Mouse (Mus musculus): Measurements from ENCODE around the gene Tmprss5. TPM values are rescaled to one million over a fixed set of nuclear protein-coding genes. Genes with fewer than 3 reads are reported as not detected.

Gene Tmprss5
- polyA plus RNA-seq (2016; fragmentation: Nextera tagmentation; extraction: Ambion mirVana): 0.57 and 0.81 TPM in 2 replicates

DNA sequence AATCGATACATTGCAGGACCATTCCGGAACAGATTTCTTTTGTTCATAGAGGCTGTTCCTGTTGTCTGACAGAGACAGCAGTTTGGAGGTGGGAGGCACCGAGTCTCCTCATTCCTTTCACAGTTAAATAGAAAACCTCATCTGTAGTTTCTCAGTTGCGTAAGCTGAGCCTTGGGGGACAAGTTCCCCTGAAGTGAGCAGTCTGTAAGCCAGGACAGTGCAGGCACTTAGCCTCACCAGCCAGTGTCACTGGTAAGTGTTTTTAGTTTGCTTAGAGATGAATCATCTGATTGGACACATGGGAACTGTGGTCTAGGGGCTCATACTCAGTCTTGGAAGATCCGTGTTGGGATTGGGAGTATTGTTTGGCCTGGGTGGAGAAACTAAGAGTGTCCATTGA is at the start of gene Tmprss5:
Gene Tmprss5, plus strand, starts transcription at position 154 of the 400 bp plus-strand sequence.
- WGBS: 53% methylated on average over 5 of the region's 5 CpGs
- Histone ChIP-seq H3K4me1 (replicated peaks) (peaks cover 7% of the 10 kb centered on the region), H3K27ac (peak within 1 kb of the TSS; percentile 35; the same call in 1 of the 2 replicates), H3K36me3 (peaks cover 44% of the 10 kb centered on the region), H3K27me3 (ENCODE audit: insufficient read depth, poor library complexity, severe bottlenecking) (no peaks in the 10 kb centered on the region), H3K9me3 (no peaks in the 10 kb centered on the region), H3K4me3 (no peak within 1 kb of the TSS)
- DNase-seq (ENCODE audit: low spot score): no peak

DNA sequence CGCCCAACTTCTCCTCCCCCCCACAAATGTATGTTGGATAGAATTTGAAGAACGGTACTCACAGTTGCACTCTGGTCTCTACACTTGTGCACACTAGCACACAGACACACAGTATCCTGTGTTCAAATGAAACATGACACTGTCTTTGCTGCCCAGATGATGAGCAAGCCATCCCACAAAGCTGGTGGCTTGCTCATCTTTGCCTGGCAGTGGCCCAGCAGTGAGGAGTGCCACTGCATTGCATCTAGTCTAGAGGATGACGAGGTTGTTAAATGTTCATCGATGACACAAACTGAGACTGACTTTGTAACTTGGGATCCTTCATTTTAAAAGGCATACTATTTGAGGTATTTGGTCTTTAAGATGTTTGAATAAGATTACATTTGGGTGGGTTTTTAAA is 46.3 kb upstream of the Tmprss5 start:
- 93% methylated on average over 4 of the region's 4 CpGs for WGBS
- no peaks in the 10 kb centered on the region for H3K9me3 ChIP-seq
- H3K27me3 ChIP-seq (ENCODE audit: insufficient read depth, poor library complexity, severe bottlenecking): no peaks in the 10 kb centered on the region
- peaks cover 97% of the 10 kb centered on the region for H3K36me3 ChIP-seq
- H3K4me1 ChIP-seq (replicated peaks): no peaks in the 10 kb centered on the region
- no peak overlapping the region for H3K4me3 ChIP-seq
- no peak for DNase-seq (ENCODE audit: low spot score)
- no peak overlapping the region for H3K27ac ChIP-seq

DNA sequence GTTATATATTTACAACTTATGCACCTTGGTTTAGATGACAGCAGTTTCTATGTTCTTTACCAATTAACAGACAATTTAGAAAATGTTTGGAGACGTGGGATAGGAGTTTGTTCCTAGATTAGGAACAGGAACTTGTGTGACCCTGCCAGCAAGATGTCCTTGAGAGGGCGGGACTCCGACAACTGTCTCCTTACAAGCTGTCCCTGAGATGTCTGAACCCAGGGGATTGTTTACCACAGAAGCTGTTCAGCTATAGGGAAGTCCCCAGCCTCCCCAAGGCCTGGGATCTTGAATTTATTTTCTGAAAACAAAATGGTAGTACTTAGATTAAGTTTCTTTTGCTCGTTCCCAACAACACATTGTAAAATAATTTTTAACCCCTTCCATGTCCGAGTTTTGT is 30.2 kb upstream of the Tmprss5 start:
- 81% methylated on average over 5 of the region's 5 CpGs for WGBS
- Histone ChIP-seq H3K27me3 (ENCODE audit: insufficient read depth, poor library complexity, severe bottlenecking) (no peaks in the 10 kb centered on the region), H3K9me3 (no peaks in the 10 kb centered on the region), H3K4me1 (replicated peaks) (peaks cover under 1% of the 10 kb centered on the region; the same call in 1 of the 2 replicates), H3K27ac (no peak overlapping the region), H3K4me3 (no peak overlapping the region), H3K36me3 (no peaks in the 10 kb centered on the region)
- DNase-seq (ENCODE audit: low spot score): no peak

DNA sequence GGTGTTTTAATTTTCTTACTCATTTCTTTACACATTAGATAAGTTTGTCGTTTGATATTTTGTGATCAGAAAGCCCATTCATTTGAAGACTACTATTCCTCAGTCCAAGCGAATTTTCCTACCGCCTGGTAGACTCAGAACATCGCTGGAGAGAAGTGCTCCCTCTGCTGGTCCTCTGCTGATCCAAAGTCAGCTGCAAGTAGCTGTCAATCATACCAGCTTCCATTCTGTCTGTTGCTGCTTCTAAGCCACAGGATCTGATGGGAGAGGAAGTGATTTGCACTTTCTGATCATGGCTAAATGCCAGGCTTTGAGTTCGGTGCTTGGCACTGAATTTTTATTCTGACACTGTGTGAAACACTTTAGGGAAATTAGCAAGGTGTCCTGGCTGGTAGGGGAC is 29.7 kb upstream of the Tmprss5 start:
- WGBS: 20% methylated on average over 5 of the region's 5 CpGs

DNA sequence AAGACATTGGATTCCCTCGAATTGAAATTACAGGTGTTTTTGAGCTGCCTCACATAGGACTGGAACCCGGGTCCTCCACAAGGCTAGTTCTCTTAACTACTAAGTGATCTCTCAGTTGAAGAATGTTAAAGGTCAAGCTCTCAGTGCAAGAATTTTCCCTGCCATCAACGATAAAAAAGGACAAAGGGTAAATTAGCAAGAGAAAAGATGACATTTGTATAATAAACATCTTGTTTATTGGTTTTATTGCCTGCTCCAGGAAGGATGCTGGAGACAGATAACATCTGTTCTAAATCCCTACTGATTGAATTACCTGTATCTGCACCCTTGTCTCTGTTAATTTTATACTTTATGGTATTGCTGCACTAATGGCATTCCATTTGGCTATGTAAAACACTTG is 27.0 kb upstream of the Tmprss5 start:
- peaks cover 15% of the 10 kb centered on the region for H3K36me3 ChIP-seq
- H3K9me3 ChIP-seq: no peaks in the 10 kb centered on the region
- H3K27ac ChIP-seq: no peak overlapping the region
- H3K27me3 ChIP-seq (ENCODE audit: insufficient read depth, poor library complexity, severe bottlenecking): no peaks in the 10 kb centered on the region
- H3K4me3 ChIP-seq: no peak overlapping the region
- peaks cover 10% of the 10 kb centered on the region for H3K4me1 ChIP-seq (replicated peaks)
- WGBS: 86% methylated on average over 3 of the region's 3 CpGs
- no peak for DNase-seq (ENCODE audit: low spot score)

More for the DNA sequence above, 29.7 kb upstream of the Tmprss5 start:
- Histone ChIP-seq H3K27me3 (ENCODE audit: insufficient read depth, poor library complexity, severe bottlenecking) (no peaks in the 10 kb centered on the region), H3K4me1 (replicated peaks) (peaks cover 5% of the 10 kb centered on the region), H3K27ac (no peak overlapping the region), H3K9me3 (no peaks in the 10 kb centered on the region), H3K36me3 (no peaks in the 10 kb centered on the region), H3K4me3 (no peak overlapping the region)
- peak; percentile 59 for DNase-seq (ENCODE audit: low spot score)

DNA sequence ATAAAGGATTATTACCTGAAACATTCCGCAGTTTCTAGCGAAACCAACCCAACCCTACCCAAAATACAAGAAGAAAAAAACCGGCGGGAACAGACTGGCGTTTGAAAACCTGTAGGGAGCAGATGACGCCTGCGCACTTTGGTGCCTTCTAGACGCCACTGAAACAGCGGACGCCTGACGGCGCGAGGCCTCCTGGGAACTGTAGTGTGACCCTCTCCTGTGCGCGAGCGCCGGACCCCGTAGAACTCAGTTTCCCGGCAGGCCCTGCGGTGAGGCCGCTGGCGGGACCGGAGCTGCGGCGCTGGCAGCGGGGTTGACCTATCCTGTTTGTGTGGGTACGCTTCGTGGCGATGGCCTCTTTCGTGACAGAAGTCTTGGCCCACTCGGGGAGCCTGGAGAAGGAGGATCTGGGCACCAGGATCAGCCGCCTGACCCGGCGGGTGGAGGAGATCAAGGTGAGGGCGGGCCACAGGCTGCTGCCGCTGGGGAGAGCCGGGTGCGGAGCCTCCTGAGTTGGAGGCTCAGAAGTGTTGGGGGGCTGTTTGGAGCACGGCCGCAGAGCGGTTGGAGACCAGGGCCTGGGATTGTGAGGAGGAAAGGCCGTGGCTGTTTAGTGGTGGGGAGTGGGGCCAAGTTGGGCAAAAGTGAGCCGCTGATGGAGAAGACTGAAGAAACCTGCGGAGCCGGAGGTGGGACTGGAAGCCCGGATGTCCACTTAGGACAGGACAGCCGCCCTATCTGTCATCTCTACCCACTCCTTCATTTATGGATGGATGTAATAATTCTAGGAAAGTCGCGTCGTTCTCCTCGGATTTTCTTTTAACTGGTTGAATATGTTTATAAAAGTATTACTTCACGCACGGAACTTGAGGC is 25.5 kb upstream of the Tmprss5 start, which contains the start of gene Zw10:
Gene Zw10, plus strand, starts transcription at position 281 of the 873 bp plus-strand sequence.
- under 1% methylated on average over 53 of the region's 53 CpGs for WGBS
- Histone ChIP-seq H3K9me3 (no peaks in the 10 kb centered on the region), H3K4me3 (peak within 1 kb of the TSS; percentile 75), H3K4me1 (replicated peaks) (peaks cover 10% of the 10 kb centered on the region), H3K27ac (peak within 1 kb of the TSS; percentile 91), H3K27me3 (ENCODE audit: insufficient read depth, poor library complexity, severe bottlenecking) (no peaks in the 10 kb centered on the region), H3K36me3 (peaks cover 27% of the 10 kb centered on the region)
- DNase-seq (ENCODE audit: low spot score): peak; percentile 95

DNA sequence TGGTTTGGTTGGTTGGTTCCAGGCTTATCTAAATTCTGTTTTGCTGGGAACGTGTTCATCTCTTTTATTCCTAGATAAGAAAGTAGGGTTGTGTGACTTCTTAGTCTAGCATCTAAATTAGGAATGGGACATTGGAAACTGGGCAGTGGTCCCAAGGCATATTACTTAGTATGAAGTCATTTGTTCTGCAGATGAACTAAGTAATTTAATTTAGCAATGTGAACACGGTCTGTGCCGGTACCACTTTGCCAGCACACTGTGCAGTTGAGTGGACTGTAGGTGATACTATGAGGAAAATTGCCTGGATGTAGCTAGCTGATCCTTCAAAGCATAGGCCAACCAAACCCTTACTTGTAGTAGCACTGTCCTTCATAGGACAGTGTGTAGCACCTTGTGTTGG is 4.2 kb upstream of the Tmprss5 start:
- H3K27me3 ChIP-seq (ENCODE audit: insufficient read depth, poor library complexity, severe bottlenecking): no peaks in the 10 kb centered on the region
- H3K4me1 ChIP-seq (replicated peaks): peaks cover 19% of the 10 kb centered on the region
- H3K4me3 ChIP-seq: no peak overlapping the region
- H3K9me3 ChIP-seq: no peaks in the 10 kb centered on the region
- DNase-seq (ENCODE audit: low spot score): no peak
- WGBS: 96% methylated on average over 3 of the region's 3 CpGs
- H3K36me3 ChIP-seq: peaks cover 85% of the 10 kb centered on the region
- no peak overlapping the region for H3K27ac ChIP-seq

DNA sequence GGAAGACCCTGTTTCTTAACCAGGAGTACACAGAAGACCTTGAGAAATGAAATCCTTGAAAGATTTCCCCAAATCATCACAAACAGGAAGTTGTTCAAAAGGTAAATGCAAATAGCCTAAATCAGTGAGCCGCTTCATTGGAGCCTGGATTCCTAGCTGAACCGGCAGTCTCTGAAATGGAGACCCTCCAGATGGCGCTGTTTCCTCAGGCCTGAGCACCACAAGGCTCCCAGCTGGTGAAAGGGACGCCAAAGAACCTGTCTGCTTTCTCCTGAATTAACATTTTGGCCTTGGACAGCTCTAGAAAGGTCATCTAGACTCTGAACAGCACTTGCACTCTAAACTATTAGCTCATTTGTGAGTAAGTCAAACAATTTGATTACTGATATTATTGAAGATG is 501 bp downstream of the Tmprss5 start:
- H3K4me1 ChIP-seq (replicated peaks): peaks cover 7% of the 10 kb centered on the region
- H3K4me3 ChIP-seq: no peak overlapping the region
- no peak overlapping the region for H3K27ac ChIP-seq
- H3K9me3 ChIP-seq: no peaks in the 10 kb centered on the region
- peaks cover 40% of the 10 kb centered on the region for H3K36me3 ChIP-seq
- 8% methylated on average over 4 of the region's 4 CpGs for WGBS
- peak; percentile 77 for DNase-seq (ENCODE audit: low spot score)
- no peaks in the 10 kb centered on the region for H3K27me3 ChIP-seq (ENCODE audit: insufficient read depth, poor library complexity, severe bottlenecking)

DNA sequence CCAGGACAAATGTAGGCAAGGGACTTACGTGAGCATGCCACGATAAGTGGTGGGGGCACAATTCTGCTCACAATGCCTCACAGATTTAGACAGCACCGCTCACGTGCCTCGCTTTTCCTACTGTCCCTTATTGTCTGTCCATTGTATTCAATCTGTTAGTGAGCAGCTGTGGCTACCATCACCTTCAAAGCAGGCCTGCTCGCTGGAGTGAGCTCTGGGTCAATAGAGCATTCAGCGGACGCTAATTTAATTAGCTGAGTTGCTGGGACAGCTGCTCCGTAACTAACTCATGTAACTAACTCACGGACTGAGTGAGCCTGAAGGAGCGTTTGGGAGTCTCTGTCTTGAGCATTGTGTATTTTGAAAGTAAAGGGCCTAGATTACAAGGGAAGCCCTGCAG is 6.3 kb downstream of the Tmprss5 start:
- Histone ChIP-seq H3K4me1 (replicated peaks) (peaks cover 12% of the 10 kb centered on the region), H3K9me3 (no peaks in the 10 kb centered on the region), H3K4me3 (no peak overlapping the region), H3K27ac (peak overlapping the region; percentile 72), H3K36me3 (no peaks in the 10 kb centered on the region), H3K27me3 (ENCODE audit: insufficient read depth, poor library complexity, severe bottlenecking) (no peaks in the 10 kb centered on the region)
- DNase-seq (ENCODE audit: low spot score): peak; percentile 47
- WGBS: 23% methylated on average over 11 of the region's 11 CpGs

DNA sequence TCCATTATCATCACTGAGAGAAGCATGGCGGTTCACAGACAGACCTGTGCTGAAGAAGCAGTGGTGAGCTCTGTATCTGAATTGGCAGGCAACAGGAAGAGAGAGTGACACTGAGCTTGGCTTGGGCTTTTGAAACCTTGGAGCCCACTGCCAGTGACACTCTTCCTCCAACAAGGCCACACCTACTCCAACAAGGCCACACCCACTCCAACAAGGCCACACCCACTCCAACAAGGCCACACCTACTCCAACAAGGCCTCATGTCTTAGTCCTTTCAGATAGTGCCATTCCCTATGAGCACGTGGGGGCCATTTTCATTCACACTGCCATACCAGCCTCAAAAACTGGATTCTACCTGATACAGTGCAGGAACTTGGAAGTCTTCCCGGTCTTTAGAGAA is 17.8 kb downstream of the Tmprss5 start:
- Histone ChIP-seq H3K4me3 (no peak overlapping the region), H3K27me3 (ENCODE audit: insufficient read depth, poor library complexity, severe bottlenecking) (no peaks in the 10 kb centered on the region), H3K36me3 (no peaks in the 10 kb centered on the region), H3K27ac (no peak overlapping the region), H3K4me1 (replicated peaks) (peaks cover 14% of the 10 kb centered on the region), H3K9me3 (no peaks in the 10 kb centered on the region)
- DNase-seq (ENCODE audit: low spot score): no peak
- WGBS: 93% methylated on average over 3 of the region's 3 CpGs

DNA sequence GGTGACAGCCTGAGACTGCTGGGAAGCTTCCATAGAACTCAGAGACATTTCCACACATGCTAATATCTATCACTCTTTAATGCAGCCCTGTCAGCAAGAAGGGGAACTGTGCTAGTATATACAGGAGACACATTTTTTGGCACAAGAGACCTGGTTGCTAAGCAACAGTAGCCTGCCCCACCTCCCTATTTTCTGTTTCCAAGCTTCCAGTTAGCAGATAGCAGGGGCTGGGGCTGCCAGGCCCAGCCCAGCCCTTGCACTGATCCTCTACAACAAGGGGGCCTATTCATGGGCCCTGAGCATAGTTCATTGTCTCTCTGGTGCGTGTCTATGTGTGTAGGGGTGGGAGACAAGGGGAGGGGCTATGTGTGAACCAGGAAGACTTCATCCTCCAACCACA is 21.3 kb downstream of the Tmprss5 start:
- no peaks in the 10 kb centered on the region for H3K36me3 ChIP-seq
- no peaks in the 10 kb centered on the region for H3K27me3 ChIP-seq (ENCODE audit: insufficient read depth, poor library complexity, severe bottlenecking)
- H3K4me3 ChIP-seq: no peak overlapping the region
- DNase-seq (ENCODE audit: low spot score): peak; percentile 57
- peaks cover 14% of the 10 kb centered on the region for H3K4me1 ChIP-seq (replicated peaks)
- no peaks in the 10 kb centered on the region for H3K9me3 ChIP-seq
- peak overlapping the region; percentile 75 for H3K27ac ChIP-seq
- 18% methylated on average over 1 of the region's 1 CpGs for WGBS

DNA sequence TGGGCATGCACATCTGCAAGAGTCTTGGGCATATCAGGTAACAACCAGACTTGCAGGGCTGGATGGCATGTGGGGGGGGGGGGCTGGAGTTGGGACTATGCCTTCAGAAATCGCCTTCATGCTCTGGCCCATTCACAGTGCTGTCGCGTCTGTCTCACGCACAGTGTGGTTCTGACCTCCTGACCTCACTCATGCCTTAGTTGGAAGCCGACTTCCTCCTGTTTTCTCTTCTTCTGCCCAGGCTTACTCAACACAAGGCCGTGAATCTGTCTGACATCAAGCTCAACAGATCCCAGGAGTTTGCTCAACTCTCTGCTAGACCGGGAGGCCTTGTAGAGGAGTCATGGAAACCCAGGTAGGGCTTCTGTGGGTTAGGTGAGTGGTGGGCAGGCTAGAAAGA is 28.0 kb downstream of the Tmprss5 start:
- Histone ChIP-seq H3K27ac (no peak overlapping the region; the same call in 1 of the 2 replicates), H3K9me3 (no peaks in the 10 kb centered on the region), H3K27me3 (ENCODE audit: insufficient read depth, poor library complexity, severe bottlenecking) (0 out of 2 replicates have a peak, but pooled peaks cover 2% of the 10 kb centered on the region), H3K4me3 (no peak overlapping the region), H3K36me3 (no peaks in the 10 kb centered on the region), H3K4me1 (replicated peaks) (peaks cover 29% of the 10 kb centered on the region)
- DNase-seq (ENCODE audit: low spot score): peak; percentile 29
- WGBS: 18% methylated on average over 7 of the region's 7 CpGs

DNA sequence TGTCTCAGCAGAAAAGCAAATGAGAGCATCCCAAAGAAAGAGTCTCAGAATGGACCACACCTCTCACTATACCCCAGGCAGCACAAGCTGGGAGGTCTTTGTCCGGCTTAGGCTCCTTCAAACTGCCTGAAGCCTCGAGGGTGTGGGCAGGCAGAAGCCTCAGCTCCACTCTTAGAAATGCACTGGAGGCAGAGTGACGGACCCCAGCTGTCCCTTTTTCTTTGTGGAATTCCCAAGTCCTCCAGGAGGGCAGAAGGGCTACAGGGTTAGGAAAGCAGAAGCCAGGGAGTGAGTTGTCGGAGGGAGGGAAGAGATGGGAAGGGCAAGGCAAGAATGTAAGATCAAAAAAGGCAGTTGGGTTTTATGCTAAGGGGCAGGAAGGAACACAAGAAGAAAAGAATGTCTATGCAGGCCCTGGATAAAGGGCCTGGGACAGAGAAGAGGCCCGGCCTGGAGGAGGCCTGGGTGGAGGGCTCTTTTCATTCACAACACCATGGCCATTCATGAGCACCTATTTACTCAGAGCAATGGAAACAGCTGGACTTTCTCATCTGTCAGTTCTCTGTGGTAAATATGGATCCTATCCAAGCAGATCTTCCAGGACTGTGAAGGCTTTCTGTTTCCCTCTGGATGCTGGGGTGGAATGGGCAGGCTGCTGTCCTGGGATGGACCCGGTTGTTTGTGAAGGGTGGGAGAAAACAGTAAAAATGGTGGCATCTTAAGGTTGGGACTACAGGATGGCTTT is 29.6 kb downstream of the Tmprss5 start:
- H3K27ac ChIP-seq: peak overlapping the region; percentile 59
- peaks cover 29% of the 10 kb centered on the region for H3K4me1 ChIP-seq (replicated peaks)
- H3K9me3 ChIP-seq: no peaks in the 10 kb centered on the region
- H3K4me3 ChIP-seq: no peak overlapping the region
- WGBS: 23% methylated on average over 6 of the region's 6 CpGs
- H3K36me3 ChIP-seq: no peaks in the 10 kb centered on the region
- H3K27me3 ChIP-seq (ENCODE audit: insufficient read depth, poor library complexity, severe bottlenecking): 0 out of 2 replicates have a peak, but pooled peaks cover 2% of the 10 kb centered on the region
- peak; percentile 27 for DNase-seq (ENCODE audit: low spot score)
